Mouse (Mus musculus) midbrain, embryonic 12.5 days (tissue): ENCODE data around the gene Alox12b. TPM values are rescaled to one million over a fixed set of nuclear protein-coding genes. Genes with fewer than 3 reads are reported as not detected.

ENCODE experiments used
- ATAC-seq: fragments of 200-750 bp; cut with Nextera tagmentation; 2 replicates; pipeline ENCODE4 v1.8.0; 2017; ENCODE audit warnings: low read depth, moderate TSS enrichment, moderate library complexity; ENCODE audit not compliant: low FRiP score
- H3K27ac ChIP-seq: fragments of 300-500 bp; sonication (generic); replicated peaks from 2 replicates; pipeline ENCODE4 v1.5.1; 2016; ENCODE audit warnings: mild to moderate bottlenecking
- H3K27me3 ChIP-seq: fragments of 300-500 bp; sonication (generic); 2 replicates; pipeline ENCODE4 v1.6.1; 2016; ENCODE audit warnings: mild to moderate bottlenecking
- H3K36me3 ChIP-seq: fragments of 300-500 bp; sonication (generic); 2 replicates; pipeline ENCODE4 v1.6.1; 2016
- H3K4me1 ChIP-seq: fragments of 300-500 bp; sonication (generic); 2 replicates; pipeline ENCODE4 v1.6.1; 2016
- H3K4me2 ChIP-seq: fragments of 300-500 bp; sonication (generic); replicated peaks from 2 replicates; pipeline ENCODE4 v1.6.1; 2016; ENCODE audit warnings: mild to moderate bottlenecking, moderate library complexity
- H3K4me3 ChIP-seq: fragments of 300-500 bp; sonication (generic); 2 replicates; pipeline ENCODE4 v1.5.1; 2016; ENCODE audit warnings: mild to moderate bottlenecking
- H3K9ac ChIP-seq: fragments of 300-500 bp; sonication (generic); replicated peaks from 2 replicates; pipeline ENCODE4 v1.6.1; 2016; ENCODE audit warnings: mild to moderate bottlenecking, moderate library complexity
- H3K9me3 ChIP-seq: fragments of 300-500 bp; sonication (generic); 2 replicates; pipeline ENCODE4 v1.6.1; 2016; ENCODE audit warnings: mild to moderate bottlenecking
- WGBS: fragments of 180-500 bp; shearing (Covaris S2); methylation state at CpG from one replicate; pipeline ENCODE4 v1.1.7; 2016; 5-methylcytosine and 5-hydroxymethylcytosine counted together
- polyA plus RNA-seq: library from polyadenylated mRNA; unstranded; fragments of >200 nt; fragmentation: Nextera tagmentation; extraction: Ambion mirVana; gene quantifications from 2 replicates; pipeline ENCODE4 v1.2.1, GENCODE M21; 2016

The Alox12b gene
- polyA plus RNA-seq, 1 experiment from 2014 or later = 0.06 TPM

DNA sequence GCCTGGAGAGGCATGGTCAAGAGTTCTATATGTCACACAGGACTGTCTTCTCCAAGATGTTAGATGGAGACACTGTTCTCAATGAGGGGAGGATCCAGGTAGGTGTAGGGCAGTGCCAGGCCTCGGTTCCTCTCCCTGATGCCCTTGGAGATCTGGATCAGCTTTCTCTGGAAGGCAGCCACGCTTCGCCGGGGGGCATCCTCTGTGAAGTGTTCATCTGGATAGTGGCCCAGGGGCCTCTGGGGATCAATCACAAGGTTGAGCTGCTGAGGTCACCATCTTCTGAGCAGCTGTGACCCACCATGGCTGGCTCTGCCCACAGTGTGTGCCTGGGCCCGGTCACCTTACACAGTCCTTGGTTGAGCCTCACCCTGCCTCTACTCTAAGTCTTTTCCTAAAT, 28.2 kb downstream of the Alox12b start:
- Histone ChIP-seq H3K27ac (no peak overlapping the region), H3K4me2 (no peak overlapping the region), H3K4me3 (no peak overlapping the region), H3K9ac (no peak overlapping the region), H3K4me1 (no peaks in the 10 kb centered on the region), H3K36me3 (no peaks in the 10 kb centered on the region), H3K9me3 (no peaks in the 10 kb centered on the region), H3K27me3 (no peaks in the 10 kb centered on the region)
- WGBS = 92% methylated on average over 5 of the region's 5 CpGs
- ATAC-seq = no peak

DNA sequence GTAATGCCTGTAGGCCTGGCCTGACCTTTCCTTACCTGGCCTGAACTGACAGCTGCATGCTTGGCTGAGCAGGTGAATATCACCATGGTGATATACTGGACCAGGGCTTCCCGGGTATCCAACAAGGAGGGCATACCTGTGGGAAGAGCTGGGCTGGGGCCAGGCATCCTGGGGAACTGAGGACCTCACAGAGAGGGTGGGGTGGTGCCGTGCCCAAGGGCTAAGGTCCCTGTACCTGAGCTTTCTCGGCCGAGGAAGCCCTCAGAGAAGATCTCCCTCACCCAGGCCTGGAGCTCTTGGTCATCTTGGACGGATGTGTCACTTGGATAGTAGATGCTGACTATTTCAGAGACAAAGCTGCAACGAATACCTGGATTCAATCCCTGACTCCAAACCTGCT, 29.1 kb downstream of the Alox12b start:
- 90% methylated on average over 6 of the region's 6 CpGs for WGBS
- no peak overlapping the region for H3K4me2 ChIP-seq

DNA sequence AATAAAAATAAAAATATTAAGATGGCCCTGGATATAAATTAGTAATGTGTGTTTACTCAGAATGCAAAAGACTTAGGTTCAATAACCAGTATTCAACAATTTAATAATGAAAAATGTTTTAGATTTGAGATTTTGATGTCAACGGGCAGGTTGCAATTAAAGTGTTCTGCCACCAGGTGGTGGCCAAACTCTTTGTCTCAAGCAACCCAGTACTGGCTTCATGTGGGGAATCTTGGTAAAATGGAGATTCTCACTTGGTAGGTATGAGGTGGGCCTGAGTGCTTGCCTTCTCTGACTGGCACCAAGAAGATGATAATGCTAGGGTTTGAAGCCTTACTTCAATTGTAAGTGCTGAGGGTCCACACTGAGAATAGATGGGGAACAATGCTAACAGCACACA, 36.1 kb downstream of the Alox12b start:
- Histone ChIP-seq H3K4me1 (peaks cover 7% of the 10 kb centered on the region; the same call in 1 of the 2 replicates), H3K9ac (no peak overlapping the region), H3K4me2 (no peak overlapping the region), H3K27me3 (peaks cover 20% of the 10 kb centered on the region), H3K9me3 (no peaks in the 10 kb centered on the region), H3K36me3 (no peaks in the 10 kb centered on the region), H3K4me3 (no peak overlapping the region), H3K27ac (no peak overlapping the region)
- no peak for ATAC-seq
- WGBS = 3% methylated on average over 1 of the region's 1 CpGs

More for the DNA sequence above, 29.1 kb downstream of the Alox12b start:
- Histone ChIP-seq H3K4me1 (no peaks in the 10 kb centered on the region), H3K9ac (no peak overlapping the region), H3K27me3 (no peaks in the 10 kb centered on the region), H3K36me3 (no peaks in the 10 kb centered on the region), H3K4me3 (no peak overlapping the region), H3K9me3 (no peaks in the 10 kb centered on the region), H3K27ac (no peak overlapping the region)
- no peak for ATAC-seq

DNA sequence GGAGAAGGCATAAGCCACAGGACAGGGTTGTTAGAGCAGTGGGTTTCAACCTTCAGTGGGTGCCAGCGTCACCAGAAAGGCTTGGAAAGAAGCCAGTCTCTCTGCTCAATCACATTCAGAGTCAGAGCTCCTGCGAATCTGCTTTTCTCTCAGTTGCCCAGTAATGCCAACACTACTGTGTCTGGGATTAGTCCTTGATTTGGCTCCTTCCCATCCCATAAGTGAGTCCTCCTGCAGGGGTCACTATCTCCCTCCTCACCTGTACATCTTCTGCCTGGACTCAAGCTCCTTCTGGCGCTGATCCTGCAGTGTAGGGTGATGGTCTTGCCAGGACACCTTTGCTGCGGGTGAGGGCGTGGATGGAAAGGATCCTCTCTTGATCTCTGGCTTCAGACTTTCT, 40.0 kb downstream of the Alox12b start:
- 6% methylated on average over 5 of the region's 5 CpGs for WGBS
- no peak for ATAC-seq
- Histone ChIP-seq H3K4me2 (peak overlapping the region; percentile 47), H3K9ac (no peak overlapping the region), H3K36me3 (no peaks in the 10 kb centered on the region), H3K9me3 (no peaks in the 10 kb centered on the region), H3K4me3 (no peak overlapping the region; the same call in 1 of the 2 replicates), H3K4me1 (peaks cover 7% of the 10 kb centered on the region; the same call in 1 of the 2 replicates), H3K27me3 (peaks cover 34% of the 10 kb centered on the region), H3K27ac (no peak overlapping the region)

DNA sequence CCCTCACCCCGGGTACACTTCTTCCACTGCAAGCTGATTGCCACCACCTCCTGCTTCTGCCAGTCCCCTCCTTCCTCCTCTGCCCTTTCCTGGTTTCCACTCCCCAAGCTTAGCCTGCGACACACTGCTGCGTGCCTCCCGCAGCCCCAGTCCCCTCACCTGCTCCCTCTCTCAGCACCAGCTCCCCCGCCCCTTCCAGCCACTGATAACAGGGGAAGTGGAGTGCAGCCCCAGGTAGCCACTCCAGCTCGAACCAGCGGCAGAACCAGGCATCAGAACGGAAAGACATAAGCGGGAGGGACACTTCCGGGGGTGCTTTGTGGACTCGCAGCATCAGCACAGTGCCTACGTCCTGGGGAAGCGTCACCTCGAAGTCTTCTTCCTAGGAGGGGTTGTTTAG, 40.4 kb downstream of the Alox12b start:
- H3K9me3 ChIP-seq = no peaks in the 10 kb centered on the region
- H3K36me3 ChIP-seq = no peaks in the 10 kb centered on the region
- H3K27ac ChIP-seq = no peak overlapping the region
- peak overlapping the region; percentile 26 for H3K4me3 ChIP-seq
- WGBS = 2% methylated on average over 13 of the region's 14 CpGs
- no peak overlapping the region; the same call in 1 of the 2 replicates for H3K9ac ChIP-seq
- peaks cover 34% of the 10 kb centered on the region for H3K27me3 ChIP-seq
- H3K4me1 ChIP-seq = peaks cover 7% of the 10 kb centered on the region; the same call in 1 of the 2 replicates
- ATAC-seq = no peak
- H3K4me2 ChIP-seq = peak overlapping the region; percentile 47

DNA sequence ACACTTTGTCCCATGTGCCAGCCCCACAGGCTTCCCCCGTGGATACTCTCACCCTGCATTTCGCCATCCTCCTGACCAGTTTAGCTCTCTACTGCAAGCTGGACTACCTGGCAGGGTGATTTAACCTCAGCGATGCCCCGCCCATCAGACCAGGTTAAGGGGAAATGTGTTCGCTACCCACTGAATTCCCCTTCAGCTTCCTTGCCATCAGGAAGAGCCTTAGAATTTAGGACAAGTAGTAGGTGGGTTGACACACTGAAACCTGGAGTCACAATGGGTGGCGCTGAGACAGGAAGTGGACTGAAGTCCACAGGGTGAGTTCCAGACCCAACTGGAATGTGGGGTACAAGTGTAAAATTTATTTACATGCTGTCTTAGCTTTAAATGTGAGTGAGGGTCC, 41.0 kb downstream of the Alox12b start, which contains the start of gene Alox8:
Gene Alox8, minus strand, starts transcription at position 101 of the 400 bp plus-strand sequence.
- no peaks in the 10 kb centered on the region for H3K9me3 ChIP-seq
- 27% methylated on average over 6 of the region's 6 CpGs for WGBS
- peaks cover 34% of the 10 kb centered on the region for H3K27me3 ChIP-seq
- ATAC-seq = no peak
- H3K36me3 ChIP-seq = no peaks in the 10 kb centered on the region
- no peak within 1 kb of the TSS for H3K27ac ChIP-seq
- H3K4me2 ChIP-seq = peak within 1 kb of the TSS; percentile 47
- peaks cover 7% of the 10 kb centered on the region; the same call in 1 of the 2 replicates for H3K4me1 ChIP-seq
- H3K4me3 ChIP-seq = peak within 1 kb of the TSS; percentile 26
- no peak within 1 kb of the TSS; the same call in 1 of the 2 replicates for H3K9ac ChIP-seq

DNA sequence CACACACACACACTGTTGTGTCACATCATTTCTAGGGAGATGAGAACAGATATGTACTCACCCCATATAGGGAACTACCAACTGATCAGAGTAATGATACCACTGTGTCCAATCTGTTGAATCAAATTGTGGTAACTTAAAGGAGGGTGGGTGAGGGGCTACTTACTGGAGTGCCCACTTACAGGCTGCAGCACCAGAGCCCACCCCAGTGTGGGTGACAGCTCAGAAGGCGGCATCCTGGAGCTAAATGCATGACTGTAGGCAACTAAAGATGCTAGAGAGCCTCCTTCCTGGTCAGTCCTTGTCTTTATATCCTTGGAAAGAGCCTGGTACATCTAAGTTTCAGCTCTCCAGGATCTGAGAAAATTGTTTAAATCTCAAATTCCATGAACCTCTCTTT, 42.5 kb downstream of the Alox12b start:
- H3K4me1 ChIP-seq = peaks cover 7% of the 10 kb centered on the region; the same call in 1 of the 2 replicates
- H3K4me3 ChIP-seq = no peak overlapping the region
- ATAC-seq = no peak
- no peaks in the 10 kb centered on the region for H3K9me3 ChIP-seq
- no peak overlapping the region for H3K9ac ChIP-seq
- H3K27me3 ChIP-seq = peaks cover 34% of the 10 kb centered on the region
- 83% methylated on average over 1 of the region's 1 CpGs for WGBS
- no peaks in the 10 kb centered on the region for H3K36me3 ChIP-seq
- no peak overlapping the region for H3K27ac ChIP-seq
- H3K4me2 ChIP-seq = no peak overlapping the region

DNA sequence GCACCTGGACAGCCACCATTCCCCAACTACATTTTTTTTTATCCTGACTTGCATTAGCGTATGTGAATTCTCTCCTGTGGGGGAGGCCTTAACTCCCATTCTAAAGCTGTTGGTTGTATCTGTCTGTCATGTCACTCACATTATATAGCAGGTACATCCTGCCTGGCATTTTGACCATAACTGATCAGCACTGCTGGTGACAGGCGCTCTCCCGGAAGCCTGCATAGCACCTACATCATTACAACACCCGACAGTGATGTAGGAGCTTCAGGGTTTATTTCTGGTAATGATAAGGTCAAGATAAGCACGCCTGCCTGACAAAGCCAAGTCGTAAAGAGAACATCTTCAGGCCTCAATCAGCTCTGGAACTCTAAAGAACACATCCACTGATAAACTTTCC, 43.4 kb downstream of the Alox12b start:
- no peaks in the 10 kb centered on the region for H3K9me3 ChIP-seq
- no peak overlapping the region for H3K4me3 ChIP-seq
- no peak for ATAC-seq
- no peak overlapping the region for H3K27ac ChIP-seq
- peaks cover 34% of the 10 kb centered on the region for H3K27me3 ChIP-seq
- 76% methylated on average over 6 of the region's 6 CpGs for WGBS
- H3K4me1 ChIP-seq = peaks cover 7% of the 10 kb centered on the region; the same call in 1 of the 2 replicates
- H3K4me2 ChIP-seq = no peak overlapping the region
- H3K9ac ChIP-seq = no peak overlapping the region
- no peaks in the 10 kb centered on the region for H3K36me3 ChIP-seq

DNA sequence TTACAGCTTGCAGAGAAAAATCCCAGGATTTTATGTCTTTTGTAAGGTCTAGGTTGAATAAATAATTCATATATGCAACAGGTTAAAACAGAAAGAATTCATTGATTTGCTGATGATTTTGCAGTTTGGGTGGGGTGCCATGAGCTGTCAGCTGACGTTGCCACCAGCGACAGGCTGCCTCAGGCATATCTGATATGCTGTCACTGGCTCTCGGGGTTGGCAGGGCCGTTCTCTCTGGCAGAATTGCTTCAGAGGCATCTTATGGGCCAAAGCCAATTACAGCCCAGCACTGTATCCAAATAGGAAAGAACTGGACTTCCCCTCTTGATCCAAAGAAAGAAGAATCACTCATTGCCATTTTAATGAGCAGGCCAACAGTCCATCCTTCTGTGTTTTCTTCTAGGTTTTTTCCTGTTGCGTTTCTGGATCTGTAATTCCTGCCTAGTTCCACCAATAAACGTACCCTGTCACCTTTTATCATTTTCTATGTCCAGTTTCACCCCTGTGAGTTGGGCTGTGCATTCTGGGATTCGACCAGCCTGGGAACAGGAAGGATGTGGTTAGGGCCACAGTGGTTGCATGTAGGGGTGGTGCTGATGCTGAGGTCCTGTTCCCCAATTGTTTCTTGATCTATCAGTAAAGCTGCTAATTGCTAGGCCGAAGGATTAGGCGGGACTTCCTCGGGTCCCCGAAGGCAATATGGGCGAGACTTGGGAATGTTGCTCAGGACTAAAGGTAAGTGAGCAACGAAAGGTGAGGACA, 45.9 kb downstream of the Alox12b start:
- Histone ChIP-seq H3K27me3 (peaks cover 15% of the 10 kb centered on the region), H3K4me2 (no peak overlapping the region), H3K36me3 (no peaks in the 10 kb centered on the region), H3K9ac (no peak overlapping the region), H3K4me3 (no peak overlapping the region), H3K4me1 (no peaks in the 10 kb centered on the region), H3K27ac (no peak overlapping the region), H3K9me3 (no peaks in the 10 kb centered on the region)
- WGBS = 85% methylated on average over 13 of the region's 13 CpGs
- ATAC-seq = no peak

DNA sequence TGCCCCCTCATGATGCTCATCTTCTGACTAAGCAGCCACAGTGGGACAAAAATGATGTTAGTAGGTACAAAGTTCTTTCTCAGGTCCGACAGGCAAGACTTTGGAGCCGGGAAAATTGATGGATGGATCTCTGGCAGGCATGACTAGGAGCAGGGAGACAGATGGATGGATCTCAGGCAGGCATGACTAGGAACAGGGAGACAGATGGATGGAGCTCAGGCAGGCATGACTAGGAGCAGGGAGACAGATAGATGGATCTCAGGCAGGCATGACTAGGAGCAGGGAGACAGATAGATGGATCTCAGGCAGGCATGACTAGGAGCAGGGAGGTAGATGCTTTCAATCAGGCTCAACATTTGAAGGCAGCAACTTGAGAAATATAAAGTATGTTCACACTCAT, 54.6 kb downstream of the Alox12b start:
- no peak overlapping the region for H3K27ac ChIP-seq
- H3K36me3 ChIP-seq = no peaks in the 10 kb centered on the region
- ATAC-seq = no peak
- no peaks in the 10 kb centered on the region for H3K27me3 ChIP-seq
- WGBS = 52% methylated on average over 2 of the region's 2 CpGs
- no peaks in the 10 kb centered on the region for H3K9me3 ChIP-seq
- H3K4me3 ChIP-seq = peak overlapping the region; percentile 29
- H3K9ac ChIP-seq = 0 out of 2 replicates have a peak overlapping the region, but pooled peaks have one; percentile 2
- H3K4me1 ChIP-seq = no peaks in the 10 kb centered on the region
- peak overlapping the region; percentile 41 for H3K4me2 ChIP-seq

DNA sequence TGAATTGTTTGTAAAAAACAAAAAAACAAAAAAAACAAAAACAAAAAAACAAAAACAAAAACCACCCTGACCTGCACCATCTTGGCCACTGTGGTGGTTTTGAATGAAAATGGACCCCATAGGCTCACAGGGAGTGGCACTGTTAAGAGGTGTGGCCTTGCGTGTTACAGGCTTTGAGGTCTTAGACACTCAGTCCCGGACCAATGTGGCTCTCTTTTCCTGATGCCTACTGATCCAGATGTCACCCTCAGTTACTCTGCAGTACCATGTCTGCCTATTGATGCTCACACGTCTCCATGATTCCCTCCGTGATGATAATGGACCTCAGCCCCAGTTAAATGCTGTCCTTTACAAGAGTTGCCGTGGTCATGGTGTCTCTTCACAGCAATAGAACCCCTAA, 60.6 kb downstream of the Alox12b start:
- WGBS = 80% methylated on average over 5 of the region's 5 CpGs

DNA sequence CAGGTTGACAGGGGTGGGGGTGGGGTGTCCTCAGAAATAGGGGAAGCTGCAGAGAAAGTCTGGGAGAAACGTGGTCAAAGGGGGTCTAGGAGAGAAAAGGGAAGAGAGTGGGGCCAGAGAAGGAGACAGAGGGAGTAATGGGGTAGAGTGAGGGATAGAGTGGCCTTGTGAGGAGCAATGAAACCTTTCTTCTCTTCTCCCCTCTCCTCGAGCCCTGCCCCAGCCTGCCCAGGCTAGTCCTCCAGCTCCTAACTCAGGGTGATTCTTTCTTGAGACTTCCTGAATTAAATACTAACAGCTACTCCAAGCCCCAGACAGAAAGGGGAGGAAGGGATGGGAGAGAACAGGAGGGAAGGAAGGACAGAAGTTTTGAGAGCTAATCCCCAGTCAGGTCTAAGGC, 61.9 kb downstream of the Alox12b start:
- no peaks in the 10 kb centered on the region for H3K27me3 ChIP-seq
- H3K9ac ChIP-seq = no peak overlapping the region
- no peak overlapping the region for H3K4me3 ChIP-seq
- 62% methylated on average over 1 of the region's 2 CpGs for WGBS
- no peaks in the 10 kb centered on the region for H3K36me3 ChIP-seq
- no peak overlapping the region for H3K4me2 ChIP-seq
- no peaks in the 10 kb centered on the region for H3K4me1 ChIP-seq
- ATAC-seq = no peak
- no peaks in the 10 kb centered on the region for H3K9me3 ChIP-seq
- H3K27ac ChIP-seq = no peak overlapping the region

More for the DNA sequence above, 60.6 kb downstream of the Alox12b start:
- Histone ChIP-seq H3K9me3 (no peaks in the 10 kb centered on the region), H3K4me3 (no peak overlapping the region), H3K4me1 (no peaks in the 10 kb centered on the region), H3K27ac (no peak overlapping the region), H3K36me3 (no peaks in the 10 kb centered on the region), H3K27me3 (no peaks in the 10 kb centered on the region), H3K9ac (no peak overlapping the region), H3K4me2 (no peak overlapping the region)
- no peak for ATAC-seq
